Mouse (Mus musculus): ENCODE data around the gene Mcam. TPM values are rescaled to one million over a fixed set of nuclear protein-coding genes. Genes with fewer than 3 reads are reported as not detected.
A peak's percentile ranks its signal among the peaks of the same experiment; 100 is the strongest.

Gene Mcam
- polyA plus RNA-seq, 1 experiment from 2014 or later: 113 TPM

DNA sequence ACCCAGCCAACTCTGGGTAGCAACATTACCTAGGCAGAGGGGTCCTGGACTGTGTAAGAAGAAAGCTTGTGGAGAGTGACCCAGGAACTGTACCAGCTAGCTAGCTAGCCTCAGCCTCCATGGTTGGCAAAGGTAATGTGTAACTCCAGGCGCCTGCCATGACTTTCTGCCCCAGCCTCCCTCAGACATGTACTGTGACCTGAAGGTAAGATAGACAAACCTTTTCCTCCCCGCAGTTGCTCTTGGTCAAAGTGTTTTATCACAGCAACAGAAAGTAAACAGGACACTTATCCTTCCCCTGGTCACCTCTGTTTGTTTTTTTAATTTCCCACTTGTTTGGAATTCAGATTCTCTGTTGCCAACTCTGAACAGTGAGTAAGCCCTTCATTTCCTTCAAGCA, 19.8 kb upstream of the Mcam start:
- Histone ChIP-seq H3K27ac (ENCODE audit: low read length) (no peak overlapping the region), H3K9ac (replicated peaks; ENCODE audit: low read depth) (no peak overlapping the region), H3K4me3 (ENCODE audit: low read depth, low read length) (no peak overlapping the region), H3K27me3 (replicated peaks; ENCODE audit: insufficient read depth, low read length) (no peaks in the 10 kb centered on the region), H3K4me2 (replicated peaks; ENCODE audit: low read depth, low read length) (no peak overlapping the region), H3K36me3 (ENCODE audit: insufficient read depth, low read length) (no peaks in the 10 kb centered on the region), H3K4me1 (ENCODE audit: insufficient read depth, low read depth, low read length) (peaks cover 8% of the 10 kb centered on the region), H3K9me3 (ENCODE audit: low read length) (no peaks in the 10 kb centered on the region)
- DNase-seq (ENCODE audit: low spot score): no peak
- TF ChIP-seq CTCF (IDR thresholded peaks at IDR 0.05): no peak
- no peak for TF ChIP-seq EP300 (IDR thresholded peaks at IDR 0.05)
- no peak for ATAC-seq
- WGBS: 53% methylated on average over 2 of the region's 2 CpGs

DNA sequence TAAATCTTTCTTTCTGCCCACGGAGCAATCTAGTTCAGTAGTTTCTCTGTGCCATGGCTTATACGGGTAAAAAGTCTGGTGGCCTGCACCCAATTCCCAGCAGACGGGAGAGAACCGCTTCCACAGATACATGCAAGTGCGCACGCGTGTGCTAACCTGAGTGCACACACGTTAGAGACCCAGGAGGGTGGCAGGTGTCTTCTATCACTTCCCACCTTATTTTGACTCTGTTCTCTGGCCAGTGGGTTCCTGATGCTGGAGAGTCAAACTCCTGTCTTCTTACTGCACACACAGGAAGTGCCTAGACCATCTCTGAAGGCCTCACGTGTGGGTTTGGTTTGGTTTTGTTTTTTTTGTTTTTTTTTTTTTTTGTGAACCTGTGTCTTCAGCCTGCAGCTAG, 18.7 kb upstream of the Mcam start:
- WGBS: 80% methylated on average over 9 of the region's 9 CpGs
- Histone ChIP-seq H3K27me3 (replicated peaks; ENCODE audit: insufficient read depth, low read length) (no peaks in the 10 kb centered on the region), H3K9me3 (ENCODE audit: low read length) (no peaks in the 10 kb centered on the region), H3K36me3 (ENCODE audit: insufficient read depth, low read length) (no peaks in the 10 kb centered on the region), H3K27ac (ENCODE audit: low read length) (no peak overlapping the region), H3K9ac (replicated peaks; ENCODE audit: low read depth) (no peak overlapping the region), H3K4me2 (replicated peaks; ENCODE audit: low read depth, low read length) (no peak overlapping the region), H3K4me3 (ENCODE audit: low read depth, low read length) (no peak overlapping the region), H3K4me1 (ENCODE audit: insufficient read depth, low read depth, low read length) (no peaks in the 10 kb centered on the region; the same call in 1 of the 2 replicates)
- no peak for TF ChIP-seq CTCF (IDR thresholded peaks at IDR 0.05)
- no peak for TF ChIP-seq EP300 (IDR thresholded peaks at IDR 0.05)
- no peak for DNase-seq (ENCODE audit: low spot score)
- ATAC-seq: no peak

DNA sequence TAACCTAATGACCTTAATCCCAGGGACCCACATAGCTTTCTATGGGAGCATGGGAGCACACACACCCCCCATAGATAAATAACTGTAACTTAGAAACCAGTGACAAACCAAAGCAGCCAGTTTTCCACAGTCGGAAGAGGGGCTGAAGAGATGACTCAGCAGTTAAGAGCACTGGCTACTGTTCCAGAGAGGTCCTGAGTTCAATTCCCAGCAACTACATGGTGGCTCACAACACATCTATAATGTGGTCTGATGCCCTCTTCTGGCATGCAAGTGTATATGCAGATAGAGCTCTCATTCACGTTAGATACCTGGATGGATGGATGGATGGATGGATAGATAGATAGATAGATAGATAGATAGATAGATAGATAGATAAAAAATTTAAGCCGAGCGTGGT, 18.1 kb upstream of the Mcam start:
- Histone ChIP-seq H3K4me1 (ENCODE audit: insufficient read depth, low read depth, low read length) (no peaks in the 10 kb centered on the region; the same call in 1 of the 2 replicates), H3K4me2 (replicated peaks; ENCODE audit: low read depth, low read length) (no peak overlapping the region), H3K9ac (replicated peaks; ENCODE audit: low read depth) (no peak overlapping the region), H3K9me3 (ENCODE audit: low read length) (no peaks in the 10 kb centered on the region), H3K27ac (ENCODE audit: low read length) (no peak overlapping the region), H3K4me3 (ENCODE audit: low read depth, low read length) (no peak overlapping the region), H3K27me3 (replicated peaks; ENCODE audit: insufficient read depth, low read length) (no peaks in the 10 kb centered on the region), H3K36me3 (ENCODE audit: insufficient read depth, low read length) (no peaks in the 10 kb centered on the region)
- TF ChIP-seq EP300 (IDR thresholded peaks at IDR 0.05): no peak
- TF ChIP-seq CTCF (IDR thresholded peaks at IDR 0.05): peak; percentile 44
- 90% methylated on average over 4 of the region's 4 CpGs for WGBS
- DNase-seq (ENCODE audit: low spot score) (no peak), ATAC-seq (no peak)

DNA sequence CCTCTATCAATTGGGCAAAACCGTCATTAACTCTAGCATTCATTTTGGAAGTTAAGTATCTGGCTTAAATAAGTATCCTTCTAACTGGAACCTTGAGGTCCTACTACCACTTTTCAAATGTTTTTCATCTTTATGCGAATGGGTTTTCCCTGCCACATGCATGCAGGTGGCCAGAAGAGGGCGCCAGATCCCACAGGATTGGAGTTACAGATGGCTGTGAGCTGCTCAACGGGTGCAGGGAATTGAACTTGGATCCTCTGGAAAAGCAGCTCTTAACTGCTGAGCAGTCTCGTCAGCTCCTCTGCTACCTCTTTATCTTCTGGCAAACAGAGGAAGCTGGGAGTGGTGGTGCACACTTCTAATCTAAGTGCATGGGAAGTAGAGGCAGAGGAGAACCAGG, 15.3 kb upstream of the Mcam start:
- no peak for ATAC-seq
- Histone ChIP-seq H3K27me3 (replicated peaks; ENCODE audit: insufficient read depth, low read length) (no peaks in the 10 kb centered on the region), H3K27ac (ENCODE audit: low read length) (no peak overlapping the region), H3K9ac (replicated peaks; ENCODE audit: low read depth) (no peak overlapping the region), H3K4me3 (ENCODE audit: low read depth, low read length) (no peak overlapping the region), H3K4me1 (ENCODE audit: insufficient read depth, low read depth, low read length) (no peaks in the 10 kb centered on the region; the same call in 1 of the 2 replicates), H3K4me2 (replicated peaks; ENCODE audit: low read depth, low read length) (no peak overlapping the region), H3K36me3 (ENCODE audit: insufficient read depth, low read length) (no peaks in the 10 kb centered on the region), H3K9me3 (ENCODE audit: low read length) (no peaks in the 10 kb centered on the region)
- 52% methylated on average over 5 of the region's 5 CpGs for WGBS
- DNase-seq (ENCODE audit: low spot score): no peak
- TF ChIP-seq EP300 (IDR thresholded peaks at IDR 0.05) (no peak), CTCF (IDR thresholded peaks at IDR 0.05) (peak; percentile 70)

DNA sequence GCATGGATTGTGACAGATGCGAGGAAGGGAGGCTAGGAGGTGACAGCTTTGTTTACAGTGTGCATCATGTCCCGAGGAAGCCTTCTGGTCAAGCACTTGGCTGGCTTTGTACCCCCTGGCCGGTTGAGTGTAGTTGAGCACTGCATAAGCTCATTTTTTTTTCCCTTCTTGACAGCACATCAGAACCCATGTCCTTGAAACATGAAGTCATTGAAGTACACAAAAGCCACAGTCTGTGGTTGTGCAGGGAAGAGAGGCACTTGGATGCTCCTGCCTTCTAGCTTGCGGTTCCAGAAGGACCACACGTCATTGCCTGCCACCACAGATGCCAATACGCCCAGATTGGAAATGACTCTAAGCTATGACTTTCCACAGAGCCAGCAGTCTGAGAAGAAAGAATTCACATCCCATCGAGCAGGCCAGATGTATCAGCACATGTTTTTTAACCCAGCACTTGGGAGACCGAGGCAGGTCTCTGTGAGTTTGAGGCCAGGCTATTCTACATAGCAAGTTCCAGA, 14.3 kb upstream of the Mcam start:
- H3K4me3 ChIP-seq (ENCODE audit: low read depth, low read length): no peak overlapping the region
- H3K36me3 ChIP-seq (ENCODE audit: insufficient read depth, low read length): no peaks in the 10 kb centered on the region
- no peak overlapping the region for H3K27ac ChIP-seq (ENCODE audit: low read length)
- no peak for TF ChIP-seq CTCF (IDR thresholded peaks at IDR 0.05)
- TF ChIP-seq EP300 (IDR thresholded peaks at IDR 0.05): no peak
- no peaks in the 10 kb centered on the region for H3K9me3 ChIP-seq (ENCODE audit: low read length)
- no peaks in the 10 kb centered on the region for H3K27me3 ChIP-seq (replicated peaks; ENCODE audit: insufficient read depth, low read length)
- DNase-seq (ENCODE audit: low spot score): no peak
- no peak overlapping the region for H3K4me2 ChIP-seq (replicated peaks; ENCODE audit: low read depth, low read length)
- 50% methylated on average over 8 of the region's 8 CpGs for WGBS
- H3K9ac ChIP-seq (replicated peaks; ENCODE audit: low read depth): no peak overlapping the region
- H3K4me1 ChIP-seq (ENCODE audit: insufficient read depth, low read depth, low read length): no peaks in the 10 kb centered on the region; the same call in 1 of the 2 replicates
- ATAC-seq: no peak

DNA sequence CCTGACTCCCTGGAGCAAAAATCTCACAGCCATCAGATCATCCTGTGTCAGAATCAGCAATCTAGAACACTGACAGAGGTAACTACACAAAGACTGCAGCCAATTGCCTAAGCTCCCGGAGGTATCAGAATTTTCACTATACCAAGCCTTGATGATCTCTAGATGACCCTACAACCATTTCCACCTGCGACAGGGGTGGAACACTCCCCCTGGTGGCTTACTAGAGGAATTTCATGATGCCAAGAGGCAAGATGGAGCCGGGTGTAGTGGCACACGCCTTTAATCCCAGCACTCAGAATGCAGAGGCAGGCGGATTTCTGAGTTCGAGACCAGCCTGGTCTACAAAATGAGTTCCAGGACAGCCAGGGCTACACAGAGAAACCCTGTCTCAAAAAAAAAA, 10.0 kb upstream of the Mcam start:
- peaks cover 7% of the 10 kb centered on the region for H3K4me1 ChIP-seq (ENCODE audit: insufficient read depth, low read depth, low read length)
- TF ChIP-seq EP300 (IDR thresholded peaks at IDR 0.05): no peak
- peak; percentile 72 for TF ChIP-seq CTCF (IDR thresholded peaks at IDR 0.05)
- WGBS: 68% methylated on average over 6 of the region's 6 CpGs

DNA sequence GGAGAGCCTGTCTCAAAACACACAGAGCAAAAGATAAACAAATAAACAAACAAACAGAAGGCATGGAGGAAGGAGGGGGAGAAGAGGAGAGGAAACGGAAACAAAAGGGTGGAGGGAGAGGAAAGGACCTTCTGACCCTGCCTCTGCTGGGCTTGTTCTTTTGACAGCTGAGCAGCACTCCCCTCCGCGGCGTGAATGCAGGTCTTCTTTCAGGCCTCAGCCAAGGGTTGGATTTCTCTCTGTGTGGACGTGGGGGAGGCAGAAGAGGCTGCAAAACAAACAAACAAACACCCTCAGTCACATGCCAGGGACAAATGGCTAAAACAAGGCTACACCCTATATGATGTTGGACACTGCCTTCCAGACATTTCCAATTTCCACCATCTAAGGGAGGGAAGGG, 9.2 kb upstream of the Mcam start:
- 39% methylated on average over 5 of the region's 5 CpGs for WGBS
- no peak for DNase-seq (ENCODE audit: low spot score)
- Histone ChIP-seq H3K4me1 (ENCODE audit: insufficient read depth, low read depth, low read length) (peaks cover 12% of the 10 kb centered on the region), H3K4me3 (ENCODE audit: low read depth, low read length) (no peak overlapping the region), H3K36me3 (ENCODE audit: insufficient read depth, low read length) (no peaks in the 10 kb centered on the region), H3K9ac (replicated peaks; ENCODE audit: low read depth) (no peak overlapping the region), H3K9me3 (ENCODE audit: low read length) (no peaks in the 10 kb centered on the region), H3K27me3 (replicated peaks; ENCODE audit: insufficient read depth, low read length) (no peaks in the 10 kb centered on the region), H3K27ac (ENCODE audit: low read length) (no peak overlapping the region), H3K4me2 (replicated peaks; ENCODE audit: low read depth, low read length) (no peak overlapping the region)
- TF ChIP-seq CTCF (IDR thresholded peaks at IDR 0.05) (no peak), EP300 (IDR thresholded peaks at IDR 0.05) (no peak)
- ATAC-seq: no peak

More for the DNA sequence above, 10.0 kb upstream of the Mcam start:
- Histone ChIP-seq H3K36me3 (ENCODE audit: insufficient read depth, low read length) (no peaks in the 10 kb centered on the region), H3K9me3 (ENCODE audit: low read length) (no peaks in the 10 kb centered on the region), H3K9ac (replicated peaks; ENCODE audit: low read depth) (no peak overlapping the region), H3K4me2 (replicated peaks; ENCODE audit: low read depth, low read length) (no peak overlapping the region), H3K27me3 (replicated peaks; ENCODE audit: insufficient read depth, low read length) (no peaks in the 10 kb centered on the region), H3K4me3 (ENCODE audit: low read depth, low read length) (no peak overlapping the region), H3K27ac (ENCODE audit: low read length) (no peak overlapping the region)
- ATAC-seq (no peak), DNase-seq (ENCODE audit: low spot score) (no peak)

Data from lung, postnatal 0 days (tissue).